Mouse (Mus musculus) thymus, adult 2 months (tissue): ENCODE data around the gene Hal.

Experiments
- CTCF ChIP-seq: fragments of 200-500 bp; IDR thresholded peaks from 2 replicates; pipeline ENCODE4 v1.5.1; 2012; ENCODE audit warnings: mild to moderate bottlenecking, control low read depth, low read length, moderate library complexity, borderline replicate concordance; ENCODE audit not compliant: control insufficient read depth, poor library complexity, insufficient read depth; ENCODE audit errors: extremely low read depth
- POLR2A ChIP-seq: fragments of 200-500 bp; IDR thresholded peaks from 2 replicates; pipeline ENCODE4 v1.6.1; 2012; ENCODE audit warnings: mild to moderate bottlenecking, low read length, control low read depth, moderate library complexity; ENCODE audit not compliant: control insufficient read depth, poor library complexity, insufficient read depth; ENCODE audit errors: extremely low read depth

DNA sequence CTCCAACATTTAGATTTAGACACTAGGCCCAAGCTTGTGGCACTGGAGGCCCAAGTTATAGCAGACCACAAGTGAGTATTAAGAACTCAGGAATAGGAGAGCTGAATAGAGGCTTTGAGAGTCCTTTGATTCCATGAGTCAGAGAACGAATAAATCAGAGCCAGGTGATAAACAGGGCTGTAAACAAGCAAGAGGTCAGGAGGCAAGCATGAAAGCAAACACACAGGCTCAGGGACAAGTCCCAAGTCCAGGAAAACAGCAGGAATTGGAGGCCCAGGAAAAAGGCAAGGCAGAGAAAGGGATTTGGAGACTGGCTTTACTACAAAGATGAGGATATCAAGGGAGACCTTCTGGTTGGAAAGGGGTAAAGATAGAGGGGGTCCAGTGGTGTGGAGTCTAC lies 36.8 kb downstream of the Hal start:
- TF ChIP-seq CTCF, result no peak
- no peak for TF ChIP-seq POLR2A
